Mouse (Mus musculus) liver, adult 10 weeks (tissue): ENCODE data around the gene Dync1i2. TPM values are rescaled to one million over a fixed set of nuclear protein-coding genes. Genes with fewer than 3 reads are reported as not detected.

Source experiments
- polyA plus RNA-seq: library from polyadenylated mRNA; stranded (reverse); fragments of 350-450 nt; fragmentation: Illumina TruSeq; extraction: RNeasy Lipid Tissue Mini Kit (QIAGEN cat#74804); gene quantifications from one replicate; pipeline ENCODE4 v1.2.3, GENCODE M21; 2014; ENCODE audit warnings: low read depth, low replicate concordance

The Dync1i2 gene
- 70.4 TPM for polyA plus RNA-seq

DNA sequence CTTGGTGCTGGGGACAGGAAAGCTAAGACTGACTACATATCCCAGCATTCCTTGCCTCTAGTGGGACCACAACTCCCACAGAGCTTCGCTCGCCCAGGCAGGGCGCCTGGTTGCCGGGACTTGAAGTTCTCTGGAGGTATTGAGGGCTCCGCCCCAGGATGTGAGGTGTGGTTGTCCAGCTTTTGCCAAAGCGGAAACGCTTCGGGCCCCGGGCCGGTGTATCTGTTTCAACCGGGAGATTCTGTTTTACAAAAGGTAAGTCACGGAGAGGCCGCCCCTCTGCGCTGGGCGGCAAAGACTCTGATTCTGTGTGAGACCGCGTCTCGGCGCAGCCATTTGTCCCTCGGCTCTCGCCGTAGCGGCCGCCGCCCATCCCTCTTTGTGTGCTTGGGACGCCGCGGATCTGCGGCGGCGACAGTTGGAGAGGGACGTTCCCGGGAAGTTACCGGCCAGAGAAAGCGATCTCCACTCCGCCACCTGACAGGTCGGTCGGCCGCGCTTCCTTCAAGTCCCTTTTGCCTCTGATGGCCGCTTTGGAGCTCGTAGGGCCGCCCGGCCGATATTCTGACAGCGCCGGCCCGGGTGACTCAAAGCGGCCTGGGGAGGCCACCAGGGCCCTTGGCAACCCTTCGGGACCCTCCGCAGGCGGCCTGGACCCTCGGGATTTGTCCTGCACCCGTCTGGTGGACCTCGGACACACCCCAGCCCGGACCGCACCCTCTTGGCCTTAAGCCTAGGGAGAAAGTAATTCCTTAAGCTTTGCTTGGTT lies at the start of gene Dync1i2:
Dync1i2 (plus strand) TSS at position 116 of the 769 bp plus-strand sequence.

Other genes starting within 250 kb of the Dync1i2 start
- gene Dcaf17, start 156.4 kb upstream of the Dync1i2 start, polyA plus RNA-seq, result 11.3 TPM
- gene Mettl8, start 156.1 kb upstream of the Dync1i2 start, polyA plus RNA-seq, result 14.0 TPM
- gene Cybrd1, start 93.8 kb upstream of the Dync1i2 start, polyA plus RNA-seq, result 0.26 TPM
- 3.6 TPM for gene Slc25a12, start 156.0 kb downstream of the Dync1i2 start, polyA plus RNA-seq
- 27.5 TPM for gene Hat1, start 177.3 kb downstream of the Dync1i2 start, polyA plus RNA-seq
- gene Metap1d, start 241.6 kb downstream of the Dync1i2 start, polyA plus RNA-seq, result 32.3 TPM